Mouse (Mus musculus) left cerebral cortex, postnatal 14 days (tissue): Measurements from ENCODE around the gene Grem2. TPM values are rescaled to one million over a fixed set of nuclear protein-coding genes. Genes with fewer than 3 reads are reported as not detected.

Source experiments
- DNase-seq, 2 experiments: peaks; one replicate each; pipeline ENCODE4 v3.0.0; 2021 to 2022; ENCODE audit warnings: low spot score in 2 of 2, mixed read lengths in 1 of 2
- intact Hi-C: fragments of 180-260 bp; cut with DNase I; formaldehyde crosslinking; loops from one replicate; pipeline ENCODE4 v1.15.1; 2025
- long read RNA-seq, 2 experiments: library from polyadenylated mRNA; stranded (forward); transcript quantifications; one replicate each; pipeline ENCODE4 v2.0.0; 2021
- total RNA-seq, 2 experiments: library from RNA; stranded (reverse); gene quantifications; 2 replicates each; pipeline ENCODE4 v1.2.3; 2021

Gene Grem2
- total RNA-seq = 10 to 100 TPM; 22.3 to 22.9 TPM
- long read RNA-seq, experiment 1, partial matches to known transcripts = 0 of 9 reads
- long read RNA-seq, experiment 1, other reads (novel, unspliced or antisense) = 7 of 9 reads
- long read RNA-seq, experiment 2, transcript Grem2-201 (2 exons, 3,745 nt) = major isoform, 7 of 10 reads
- long read RNA-seq, experiment 2, partial matches to known transcripts = 0 of 10 reads
- long read RNA-seq, experiment 2, other reads (novel, unspliced or antisense) = 3 of 10 reads

- DNase-seq = peak; percentile 73 to 77
- intact Hi-C loops = no loop called here
Measured at GRCm38 (mm10) chr1:174921298-174921955, at the start of gene Grem2. Gene Grem2, minus strand, starts transcription at chr1:174921819.

- intact Hi-C loops = no loop called here
- no peak for DNase-seq
Measured at GRCm38 (mm10) chr1:174959837-174960236, 38.2 kb upstream of the Grem2 start.

- no peak for DNase-seq
- intact Hi-C loops = no loop called here
Measured at GRCm38 (mm10) chr1:174931003-174931619, 9.5 kb upstream of the Grem2 start.

GRCm38 (mm10) chr1:174929459-174930181 lies 8.0 kb upstream of the Grem2 start:
- peak; percentile 38 to 77 for DNase-seq
- intact Hi-C loops = no loop called here

GRCm38 (mm10) chr1:174918949-174919348 lies 2.7 kb downstream of the Grem2 start:
- intact Hi-C loops = loop anchor here (5.0 to 10.0 kb wide), 2 partner anchors 327 to 414 kb away; partner anchors contain the start of gene Fmn2
- DNase-seq = no peak

GRCm38 (mm10) chr1:174918236-174918870 lies 3.3 kb downstream of the Grem2 start:
- no peak for DNase-seq
- intact Hi-C loops = loop anchor here (5.0 to 10.0 kb wide), 2 partner anchors 326 to 414 kb away; partner anchors contain the start of gene Fmn2

- intact Hi-C loops = loop anchor here (10.0 kb wide), 1 partner anchor 405 kb away; the partner anchor contains the start of gene Fmn2
- DNase-seq = no peak
Measured at GRCm38 (mm10) chr1:174909834-174910233, 11.8 kb downstream of the Grem2 start.

GRCm38 (mm10) chr1:174908232-174908631 lies 13.4 kb downstream of the Grem2 start:
- DNase-seq = no peak
- intact Hi-C loops = no loop called here

GRCm38 (mm10) chr1:174907637-174908036 lies 14.0 kb downstream of the Grem2 start:
- no peak for DNase-seq
- intact Hi-C loops = no loop called here

GRCm38 (mm10) chr1:174902755-174903154 lies 18.9 kb downstream of the Grem2 start:
- intact Hi-C loops = no loop called here
- no peak for DNase-seq

- intact Hi-C loops = no loop called here
- no peak for DNase-seq
Measured at GRCm38 (mm10) chr1:174892471-174892870, 29.1 kb downstream of the Grem2 start.

- intact Hi-C loops = no loop called here
- no peak for DNase-seq
Measured at GRCm38 (mm10) chr1:174888684-174889405, 32.8 kb downstream of the Grem2 start.

- intact Hi-C loops = no loop called here
- no peak for DNase-seq
Measured at GRCm38 (mm10) chr1:174888073-174888472, 33.5 kb downstream of the Grem2 start.

GRCm38 (mm10) chr1:174882496-174882895 lies 39.1 kb downstream of the Grem2 start:
- DNase-seq = no peak

GRCm38 (mm10) chr1:174875173-174875572 lies 46.4 kb downstream of the Grem2 start:
- intact Hi-C loops = no loop called here
- DNase-seq = no peak

More at GRCm38 (mm10) chr1:174882496-174882895, 39.1 kb downstream of the Grem2 start:
- intact Hi-C loops = no loop called here

- intact Hi-C loops = no loop called here
- DNase-seq = no peak
Measured at GRCm38 (mm10) chr1:174860407-174861118, 61.1 kb downstream of the Grem2 start.

GRCm38 (mm10) chr1:174856188-174856587 lies 65.4 kb downstream of the Grem2 start:
- no peak for DNase-seq
- intact Hi-C loops = no loop called here

GRCm38 (mm10) chr1:174844786-174845185 lies 76.8 kb downstream of the Grem2 start:
- DNase-seq = no peak
- intact Hi-C loops = no loop called here
